Mouse (Mus musculus): ENCODE data around the gene 4930469K13Rik. TPM values are rescaled to one million over a fixed set of nuclear protein-coding genes. Genes with fewer than 3 reads are reported as not detected.
A peak's percentile ranks its signal among the peaks of the same experiment; 100 is the strongest.
"Not testable (repeated sequence)": the region's sequence is repeated elsewhere in the genome, so short reads cannot be mapped to it uniquely, and the experiment has no call there.

Gene 4930469K13Rik
- not detected for polyA plus RNA-seq (2021)

DNA sequence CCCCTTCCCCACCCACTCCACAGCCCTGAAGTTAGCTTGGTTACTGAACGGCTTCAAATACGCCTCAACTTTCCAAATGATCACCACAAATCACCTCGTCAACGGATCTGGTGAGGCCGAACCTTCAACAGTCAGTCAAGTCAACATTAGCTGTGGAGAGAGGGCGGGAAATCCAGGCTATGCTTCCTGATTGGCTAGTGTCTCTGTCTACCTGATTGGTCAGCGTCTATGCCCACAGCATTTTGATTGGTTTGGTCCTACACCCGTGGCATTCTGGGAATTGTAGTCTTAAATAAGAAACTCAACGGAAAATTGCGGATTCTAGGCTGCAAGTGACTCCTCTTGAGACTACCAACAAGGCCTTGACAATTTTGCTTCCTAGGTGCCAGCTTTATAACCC, at the start of gene 4930469K13Rik:
Gene 4930469K13Rik (minus strand): TSS at position 133 of the 400 bp plus-strand sequence.
- peaks cover 18% of the 10 kb centered on the region for H3K27me3 ChIP-seq
- ChIA-PET CTCF (no interaction called here), POLR2A (no interaction called here)
- TF ChIP-seq CTCF (IDR thresholded peaks at IDR 0.05), result no peak
- no peak for DNase-seq (ENCODE audit: low read depth, low spot score)
- in situ Hi-C loops (cut with MboI; ENCODE audit: low pct_unique_long_range_greater_than_20kb), result no loop called here
- ATAC-seq, result no peak

DNA sequence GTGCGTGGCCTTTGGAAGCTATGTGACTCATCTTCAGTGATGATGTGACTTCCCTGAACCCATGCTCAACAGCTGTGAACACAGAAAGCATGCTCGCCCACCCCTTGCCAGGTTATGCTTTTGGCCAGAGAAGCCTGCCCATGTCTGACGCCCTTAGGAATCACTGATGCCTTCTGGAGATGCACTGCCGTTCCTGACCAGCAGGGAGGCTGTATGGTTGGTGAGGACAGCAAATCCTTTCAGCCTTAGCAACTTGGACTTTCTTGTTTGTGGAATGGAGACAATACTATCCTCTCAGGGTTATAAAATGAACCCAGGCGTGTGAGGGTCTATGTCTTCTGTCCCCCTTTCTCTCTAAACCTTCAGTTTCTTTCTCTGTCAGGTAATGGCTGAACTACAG, 48.6 kb upstream of the 4930469K13Rik start:
- no peaks in the 10 kb centered on the region for H3K27me3 ChIP-seq
- ATAC-seq (no peak), DNase-seq (ENCODE audit: low read depth, low spot score) (no peak)

DNA sequence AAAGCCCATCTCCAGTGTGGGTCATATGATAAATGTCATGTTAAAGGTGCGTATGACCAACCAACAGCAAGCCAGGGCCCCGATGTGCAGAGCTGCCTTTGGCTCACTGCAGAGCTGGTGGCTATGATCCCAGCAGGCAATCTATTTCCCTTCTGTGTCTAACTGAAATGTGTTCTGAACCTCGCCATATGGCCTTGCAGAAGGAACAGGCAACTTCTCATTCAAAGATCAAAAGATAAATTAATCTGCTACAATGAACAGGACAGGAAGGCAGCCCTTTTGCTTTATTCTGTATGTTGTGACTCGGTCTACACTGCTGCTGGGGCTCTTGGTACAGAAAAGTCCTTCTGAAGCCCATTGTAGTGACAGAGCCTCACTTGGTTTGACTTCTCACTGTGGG, 46.1 kb upstream of the 4930469K13Rik start:
- peaks cover 3% of the 10 kb centered on the region for H3K27me3 ChIP-seq
- TF ChIP-seq CTCF (IDR thresholded peaks at IDR 0.05), result no peak
- in situ Hi-C loops (cut with MboI; ENCODE audit: low pct_unique_long_range_greater_than_20kb), result no loop called here
- POLR2A ChIA-PET, result no interaction called here
- DNase-seq (ENCODE audit: low read depth, low spot score) (no peak), ATAC-seq (no peak)
- CTCF ChIA-PET, result interaction anchor here (1.4 kb wide), 1 partner anchor 26 kb away, joined by 3 read pairs; no protein-coding TSS in a partner anchor

More for the DNA sequence above, 48.6 kb upstream of the 4930469K13Rik start:
- in situ Hi-C loops (cut with MboI; ENCODE audit: low pct_unique_long_range_greater_than_20kb), result no loop called here
- ChIA-PET CTCF (no interaction called here), POLR2A (no interaction called here)
- TF ChIP-seq CTCF (IDR thresholded peaks at IDR 0.05), result no peak

DNA sequence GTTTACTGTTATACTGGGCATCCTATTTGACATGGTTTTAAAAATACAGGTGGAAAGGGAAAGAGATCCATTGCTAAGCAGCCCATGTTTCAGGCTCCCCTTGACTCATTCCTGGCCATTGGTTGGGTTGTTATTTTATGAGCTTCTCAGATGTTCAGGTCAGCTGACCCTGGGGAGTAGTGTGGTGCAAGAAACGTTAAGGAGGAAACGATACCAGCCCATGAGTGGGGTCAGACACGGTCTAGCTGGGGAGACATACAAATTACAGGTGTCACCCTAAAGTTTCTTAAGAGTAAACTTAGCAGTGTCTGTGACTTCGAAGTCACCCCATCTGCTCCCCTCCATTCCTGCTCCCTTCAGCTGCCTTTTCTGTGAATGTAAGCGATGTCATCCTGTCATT, 45.6 kb upstream of the 4930469K13Rik start:
- CTCF ChIA-PET, result interaction anchor here (1.4 kb wide), 1 partner anchor 26 kb away, joined by 3 read pairs; no protein-coding TSS in a partner anchor
- TF ChIP-seq CTCF (IDR thresholded peaks at IDR 0.05), result no peak
- DNase-seq (ENCODE audit: low read depth, low spot score) (no peak), ATAC-seq (no peak)
- POLR2A ChIA-PET, result no interaction called here
- in situ Hi-C loops (cut with MboI; ENCODE audit: low pct_unique_long_range_greater_than_20kb), result no loop called here
- H3K27me3 ChIP-seq, result peaks cover 3% of the 10 kb centered on the region

DNA sequence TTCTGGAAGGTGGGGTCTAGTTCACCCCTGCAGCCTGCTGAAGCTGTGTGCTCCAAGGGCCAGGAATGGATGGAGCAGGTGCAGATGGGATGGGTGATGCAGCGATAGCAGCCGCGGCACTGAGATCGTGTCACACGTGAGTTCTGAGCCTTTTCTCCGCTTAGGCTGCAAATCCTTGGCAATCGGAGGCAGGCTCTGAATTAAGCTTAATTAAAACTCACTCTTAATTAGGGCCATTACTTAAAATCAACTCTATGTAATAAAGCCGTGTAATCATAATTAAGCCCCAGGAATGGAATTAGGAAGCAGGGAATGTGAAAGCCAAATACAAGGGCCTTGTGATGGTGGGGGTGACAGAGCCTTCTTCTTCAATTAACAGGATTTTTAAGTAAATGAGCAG, 40.9 kb upstream of the 4930469K13Rik start:
- DNase-seq (ENCODE audit: low read depth, low spot score) (no peak), ATAC-seq (no peak)
- CTCF ChIA-PET, result no interaction called here
- TF ChIP-seq CTCF (IDR thresholded peaks at IDR 0.05), result no peak
- in situ Hi-C loops (cut with MboI; ENCODE audit: low pct_unique_long_range_greater_than_20kb), result no loop called here
- POLR2A ChIA-PET, result no interaction called here
- peaks cover 3% of the 10 kb centered on the region for H3K27me3 ChIP-seq

DNA sequence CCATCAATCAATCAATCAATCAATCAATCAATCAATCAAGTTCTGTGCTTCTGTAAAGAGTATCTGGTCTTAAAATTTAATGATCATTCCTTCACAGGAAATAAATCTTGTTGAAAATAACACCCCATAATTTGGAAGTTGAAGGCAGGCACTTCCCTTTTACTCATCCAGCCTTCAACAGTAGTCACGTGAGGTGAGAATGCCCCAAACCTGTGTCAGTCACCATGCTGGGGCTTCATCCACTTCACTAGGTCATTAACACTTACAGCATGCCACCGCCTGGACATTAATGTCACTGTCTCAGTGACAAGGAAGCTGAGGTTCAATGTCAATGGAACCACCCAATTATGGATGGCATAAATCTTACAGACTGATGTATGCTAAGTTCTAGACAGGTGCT, 30.1 kb upstream of the 4930469K13Rik start:
- POLR2A ChIA-PET, result no interaction called here
- DNase-seq (ENCODE audit: low read depth, low spot score) (no peak), ATAC-seq (no peak)
- H3K27me3 ChIP-seq, result peaks cover 28% of the 10 kb centered on the region
- in situ Hi-C loops (cut with MboI; ENCODE audit: low pct_unique_long_range_greater_than_20kb), result loop anchor here (10.0 kb wide), 1 partner anchor 686 kb away; no protein-coding TSS in a partner anchor
- TF ChIP-seq CTCF (IDR thresholded peaks at IDR 0.05), result no peak
- CTCF ChIA-PET, result interaction anchor here (1.4 kb wide), 1 partner anchor 15 kb away, joined by 4 read pairs; no protein-coding TSS in a partner anchor

DNA sequence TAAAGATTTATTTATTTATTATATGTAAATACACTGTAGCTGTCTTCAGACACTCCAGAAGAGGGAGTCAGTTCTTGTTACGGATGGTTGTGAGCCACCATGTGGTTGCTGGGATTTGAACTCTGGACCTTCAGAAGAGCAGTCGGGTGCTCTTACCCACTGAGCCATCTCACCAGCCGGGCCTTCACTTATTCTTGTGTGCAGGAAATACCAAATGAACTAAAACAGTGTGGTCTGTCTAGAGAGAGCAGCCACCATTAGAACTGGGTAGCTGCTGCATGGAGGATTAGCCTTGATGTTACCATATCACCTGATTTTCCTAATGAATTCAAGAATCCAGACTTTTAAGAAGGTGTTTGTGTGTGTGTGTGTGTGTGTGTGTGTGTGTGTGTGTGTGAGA, 27.4 kb upstream of the 4930469K13Rik start:
- peaks cover 25% of the 10 kb centered on the region for H3K27me3 ChIP-seq
- CTCF ChIA-PET; POLR2A ChIA-PET; ATAC-seq; DNase-seq (ENCODE audit: low read depth, low spot score): not testable (repeated sequence)
- in situ Hi-C loops (cut with MboI; ENCODE audit: low pct_unique_long_range_greater_than_20kb), result loop anchor here (10.0 kb wide), 1 partner anchor 689 kb away; no protein-coding TSS in a partner anchor

DNA sequence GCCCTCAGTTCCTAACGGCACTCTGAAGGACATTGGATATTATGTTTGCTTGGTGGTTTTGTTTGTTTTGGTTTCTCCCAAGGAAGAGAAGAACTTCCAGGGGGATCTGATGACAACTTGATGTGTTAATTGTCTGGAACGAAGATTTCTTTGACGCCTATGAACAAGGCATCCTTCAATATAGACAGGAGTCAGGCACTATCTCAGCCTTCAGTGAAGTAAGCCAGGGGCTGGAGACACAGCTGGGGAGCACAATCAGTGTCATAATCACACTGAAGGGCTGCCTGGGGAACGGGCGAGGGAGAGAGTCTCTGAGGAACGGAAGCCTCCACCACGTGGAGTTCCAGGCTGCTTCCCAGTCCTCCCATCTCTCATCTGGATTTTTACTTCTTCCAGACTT, 26.5 kb upstream of the 4930469K13Rik start:
- CTCF ChIA-PET, result no interaction called here

DNA sequence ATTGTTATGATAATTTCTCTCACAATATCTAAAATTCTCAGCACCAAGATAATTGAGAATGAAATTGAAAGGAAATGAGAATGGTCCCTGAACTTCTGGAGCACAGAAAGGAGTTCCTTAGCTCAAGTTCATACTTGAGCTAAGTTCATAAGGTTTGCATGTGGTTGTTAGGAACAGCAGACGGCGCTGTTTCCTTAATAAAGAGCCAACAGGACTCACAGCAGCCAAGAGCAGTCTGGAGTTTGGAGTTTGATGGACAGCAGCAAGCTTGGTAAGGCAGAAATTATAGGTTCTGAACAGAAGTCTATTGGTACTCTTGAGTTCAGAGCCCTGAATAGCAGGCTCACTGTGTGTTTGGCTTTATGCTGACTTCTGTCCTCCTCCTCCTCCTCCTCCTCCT, 24.8 kb upstream of the 4930469K13Rik start:
- in situ Hi-C loops (cut with MboI; ENCODE audit: low pct_unique_long_range_greater_than_20kb), result loop anchor here (10.0 kb wide), 1 partner anchor 692 kb away; no protein-coding TSS in a partner anchor
- ChIA-PET POLR2A (no interaction called here), CTCF (no interaction called here)
- DNase-seq (ENCODE audit: low read depth, low spot score), result no peak
- no peak for ATAC-seq
- TF ChIP-seq CTCF (IDR thresholded peaks at IDR 0.05), result peak; percentile 32
- H3K27me3 ChIP-seq, result peaks cover 25% of the 10 kb centered on the region

More for the DNA sequence above, 26.5 kb upstream of the 4930469K13Rik start:
- in situ Hi-C loops (cut with MboI; ENCODE audit: low pct_unique_long_range_greater_than_20kb), result loop anchor here (10.0 kb wide), 1 partner anchor 690 kb away; no protein-coding TSS in a partner anchor
- TF ChIP-seq CTCF (IDR thresholded peaks at IDR 0.05), result no peak
- H3K27me3 ChIP-seq, result peaks cover 28% of the 10 kb centered on the region
- POLR2A ChIA-PET, result no interaction called here
- DNase-seq (ENCODE audit: low read depth, low spot score), result no peak
- ATAC-seq, result no peak

DNA sequence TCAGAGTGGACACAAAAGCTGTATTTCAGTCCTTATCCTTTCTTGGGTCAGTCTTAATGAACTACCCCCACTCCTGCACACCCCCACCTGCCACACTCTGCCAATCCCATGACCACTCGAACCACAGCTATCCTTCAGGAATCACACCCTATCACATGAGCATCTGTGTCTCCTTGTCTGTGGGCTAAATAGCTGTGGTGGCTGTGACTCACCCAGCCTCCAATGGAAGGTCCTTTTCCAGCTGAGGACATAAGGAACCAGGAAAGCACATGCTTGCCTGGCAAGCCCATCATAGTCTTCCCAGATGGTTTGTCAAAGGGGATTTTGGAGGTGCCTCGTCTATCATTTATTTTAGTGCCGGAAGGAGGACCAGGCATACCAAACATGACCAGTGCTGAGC, 20.0 kb upstream of the 4930469K13Rik start:
- no peak for TF ChIP-seq CTCF (IDR thresholded peaks at IDR 0.05)
- POLR2A ChIA-PET, result no interaction called here
- CTCF ChIA-PET, result interaction anchor here (0.9 kb wide), 1 partner anchor 26 kb away, joined by 3 read pairs; no protein-coding TSS in a partner anchor
- peaks cover 21% of the 10 kb centered on the region for H3K27me3 ChIP-seq
- DNase-seq (ENCODE audit: low read depth, low spot score), result no peak
- in situ Hi-C loops (cut with MboI; ENCODE audit: low pct_unique_long_range_greater_than_20kb), result no loop called here
- ATAC-seq, result no peak

DNA sequence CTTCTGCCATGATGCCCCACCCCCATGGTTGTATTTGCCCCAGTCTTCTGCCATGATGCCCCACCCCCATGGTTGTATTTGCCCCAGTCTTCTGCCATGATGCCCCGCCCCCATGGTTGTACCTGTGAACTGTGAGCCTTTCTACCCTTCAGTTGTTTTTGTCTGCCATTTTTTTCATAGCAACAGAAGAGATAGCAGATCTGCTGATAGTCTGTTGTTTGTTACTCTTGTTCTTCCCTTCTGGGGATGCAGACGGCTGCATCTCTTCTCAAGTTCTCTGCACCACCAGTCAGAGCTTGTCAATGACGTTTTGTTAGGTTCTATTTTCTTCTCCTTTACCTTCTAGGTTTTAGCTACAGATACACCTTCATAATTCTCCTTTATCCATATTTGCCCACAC, 19.2 kb upstream of the 4930469K13Rik start:
- ATAC-seq (no peak), DNase-seq (ENCODE audit: low read depth, low spot score) (no peak)
- no peak for TF ChIP-seq CTCF (IDR thresholded peaks at IDR 0.05)
- peaks cover 21% of the 10 kb centered on the region for H3K27me3 ChIP-seq
- CTCF ChIA-PET, result no interaction called here
- POLR2A ChIA-PET, result no interaction called here
- in situ Hi-C loops (cut with MboI; ENCODE audit: low pct_unique_long_range_greater_than_20kb), result no loop called here

DNA sequence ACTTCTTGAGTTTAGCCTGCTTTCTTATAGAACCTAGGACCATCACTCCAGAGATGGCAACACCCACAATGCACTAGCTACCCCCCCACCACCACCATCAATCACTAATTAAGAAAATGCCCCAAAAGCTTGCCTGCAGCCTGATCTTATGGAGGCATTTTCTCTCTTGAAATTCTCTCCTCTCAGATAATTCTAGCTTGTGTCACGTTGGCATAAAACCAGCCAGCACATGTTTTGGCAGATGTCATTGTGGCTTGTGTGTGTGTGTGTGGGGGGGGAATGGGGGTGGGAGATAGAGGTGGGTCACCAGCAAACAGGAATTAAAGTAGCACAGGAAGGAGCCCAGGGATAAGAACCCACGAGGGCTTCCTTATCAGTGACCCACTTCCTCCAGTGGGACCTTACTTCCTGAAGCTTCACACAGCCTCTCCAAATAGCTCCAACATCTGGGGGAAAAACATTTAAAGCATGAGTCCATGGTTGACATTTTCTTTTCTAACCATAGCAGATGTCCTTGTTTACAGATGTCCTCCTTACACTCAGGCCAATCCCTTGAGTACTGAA, 18.3 kb upstream of the 4930469K13Rik start:
- ChIA-PET CTCF (no interaction called here), POLR2A (no interaction called here)
- DNase-seq (ENCODE audit: low read depth, low spot score) (no peak), ATAC-seq (no peak)
- H3K27me3 ChIP-seq, result peaks cover 19% of the 10 kb centered on the region
- in situ Hi-C loops (cut with MboI; ENCODE audit: low pct_unique_long_range_greater_than_20kb), result no loop called here
- no peak for TF ChIP-seq CTCF (IDR thresholded peaks at IDR 0.05)

Measured in Patski (cell line).